Mouse (Mus musculus) limb, embryonic 14.5 days (tissue): ENCODE data around the gene Mb. TPM values are rescaled to one million over a fixed set of nuclear protein-coding genes. Genes with fewer than 3 reads are reported as not detected.

Experiments used
- ATAC-seq: fragments of 200-750 bp; cut with Nextera tagmentation; 2 replicates; pipeline ENCODE4 v1.8.0; 2017; ENCODE audit warnings: low read depth, moderate number of reproducible peaks, moderate TSS enrichment; ENCODE audit not compliant: low FRiP score
- DNase-seq: peaks from one replicate; pipeline ENCODE4 v3.0.0-alpha.2; 2015; ENCODE audit warnings: low spot score
- H3K27ac ChIP-seq: fragments of 300-500 bp; sonication (generic); replicated peaks from 2 replicates; pipeline ENCODE4 v1.5.1; 2014; ENCODE audit warnings: low read depth, mild to moderate bottlenecking, low read length, moderate library complexity, mixed read lengths
- H3K27me3 ChIP-seq: fragments of 300-500 bp; sonication (generic); 2 replicates; pipeline ENCODE4 v1.6.1; 2014; ENCODE audit warnings: low read length, mixed read lengths; ENCODE audit not compliant: control insufficient read depth, insufficient read depth
- H3K36me3 ChIP-seq: fragments of 300-500 bp; sonication (generic); 2 replicates; pipeline ENCODE4 v1.6.1; 2014; ENCODE audit warnings: mild to moderate bottlenecking, low read length, moderate library complexity, mixed read lengths; ENCODE audit not compliant: control insufficient read depth, insufficient read depth
- H3K4me1 ChIP-seq: fragments of 300-500 bp; sonication (generic); 2 replicates; pipeline ENCODE4 v1.6.1; 2014; ENCODE audit warnings: antibody characterized with exemption, low read length, mixed read lengths; ENCODE audit not compliant: control insufficient read depth, insufficient read depth
- H3K4me2 ChIP-seq: fragments of 300-500 bp; sonication (generic); replicated peaks from 2 replicates; pipeline ENCODE4 v1.6.1; 2014; ENCODE audit warnings: low read depth, mild to moderate bottlenecking, low read length, moderate library complexity; ENCODE audit not compliant: severe bottlenecking
- H3K4me3 ChIP-seq: fragments of 300-500 bp; sonication (generic); replicated peaks from 2 replicates; pipeline ENCODE4 v1.5.1; 2014; ENCODE audit warnings: low read length
- H3K9ac ChIP-seq: fragments of 300-500 bp; sonication (generic); 2 replicates; pipeline ENCODE4 v1.6.1; 2014; ENCODE audit warnings: mild to moderate bottlenecking, low read depth, low read length, moderate library complexity; ENCODE audit not compliant: severe bottlenecking
- H3K9me3 ChIP-seq: fragments of 300-500 bp; sonication (generic); 2 replicates; pipeline ENCODE4 v1.6.1; 2016; ENCODE audit warnings: low read length; ENCODE audit not compliant: control insufficient read depth
- POLR2A ChIP-seq: fragments of 200-500 bp; IDR thresholded peaks from 2 replicates; pipeline ENCODE4 v1.8.0; 2012; ENCODE audit warnings: inconsistent platforms, mild to moderate bottlenecking, moderate library complexity, borderline replicate concordance; ENCODE audit not compliant: insufficient read depth, insufficient read length; ENCODE audit errors: extremely low read depth
- WGBS: fragments of 180-500 bp; shearing (Covaris S2); extraction: QIAGEN DNeasy Blood & Tissue Kit; methylation state at CpG from one replicate; pipeline ENCODE4 v1.1.7; 2014; 5-methylcytosine and 5-hydroxymethylcytosine counted together
- polyA plus RNA-seq, 2 experiments: library from polyadenylated mRNA; depleted of rRNA in 1 of 2; stranded (reverse) in 1 of 2; unstranded in 1 of 2; fragments of >200 nt; fragmentation: Nextera tagmentation in 1 of 2; extraction: Ambion mirVana in 1 of 2; gene quantifications; 2 replicates each; pipeline versions ENCODE4 v1.2.1 to v1.2.3; 2012 to 2014

Mb gene
- polyA plus RNA-seq, 2 experiments: 10.4 to 12.0 TPM

DNA sequence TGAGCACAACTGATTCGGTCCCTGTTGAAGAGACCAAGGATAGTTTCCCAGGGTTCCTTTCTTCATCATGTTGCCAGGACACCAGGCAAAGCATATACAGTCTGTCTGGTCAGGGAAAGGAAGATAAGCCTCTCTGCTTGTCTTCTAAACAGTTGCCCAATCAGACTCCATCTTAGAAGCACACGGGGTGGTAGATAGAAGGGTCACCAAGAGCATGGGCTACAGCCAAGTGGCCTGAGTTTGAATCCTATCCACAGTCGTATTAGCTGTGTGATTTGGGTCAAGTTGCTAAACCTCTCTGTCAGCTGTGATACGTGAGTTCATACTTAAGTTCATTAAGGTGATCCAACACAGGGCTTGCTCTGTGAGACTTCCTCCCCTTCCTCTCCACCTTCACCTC lies 30.3 kb downstream of the Mb start:
- H3K4me2 ChIP-seq: no peak overlapping the region
- 76% methylated on average over 4 of the region's 4 CpGs for WGBS
- no peaks in the 10 kb centered on the region for H3K27me3 ChIP-seq
- no peak for ATAC-seq
- no peaks in the 10 kb centered on the region for H3K36me3 ChIP-seq
- DNase-seq: no peak
- no peak overlapping the region for H3K9ac ChIP-seq
- no peak for TF ChIP-seq POLR2A
- no peaks in the 10 kb centered on the region for H3K4me1 ChIP-seq
- no peak overlapping the region for H3K27ac ChIP-seq
- H3K4me3 ChIP-seq: no peak overlapping the region
- H3K9me3 ChIP-seq: no peaks in the 10 kb centered on the region

DNA sequence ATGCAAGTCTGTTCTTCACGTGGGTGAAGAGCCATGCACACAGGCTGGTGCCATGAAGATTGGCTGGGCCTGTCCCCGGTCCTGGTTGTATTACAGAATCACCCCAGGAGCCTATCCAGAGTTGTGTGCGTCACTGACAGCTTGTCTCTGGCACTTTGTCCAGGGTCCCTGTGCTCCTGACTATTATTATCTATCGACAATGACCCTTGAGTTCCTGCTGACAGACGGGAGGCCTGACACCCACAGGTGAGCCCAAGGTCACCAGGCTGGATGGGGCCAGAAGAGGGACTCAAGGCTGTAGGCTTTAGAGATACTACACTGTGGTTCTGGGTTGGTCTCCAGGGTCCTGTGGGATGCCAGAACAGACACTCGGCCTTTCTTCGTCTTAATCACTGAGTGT lies 30.9 kb downstream of the Mb start:
- ATAC-seq: no peak
- Histone ChIP-seq H3K4me3 (no peak overlapping the region), H3K27ac (no peak overlapping the region), H3K27me3 (no peaks in the 10 kb centered on the region), H3K4me2 (no peak overlapping the region), H3K9me3 (no peaks in the 10 kb centered on the region), H3K36me3 (no peaks in the 10 kb centered on the region), H3K9ac (no peak overlapping the region), H3K4me1 (no peaks in the 10 kb centered on the region)
- TF ChIP-seq POLR2A: no peak
- 85% methylated on average over 7 of the region's 7 CpGs for WGBS
- DNase-seq: no peak

DNA sequence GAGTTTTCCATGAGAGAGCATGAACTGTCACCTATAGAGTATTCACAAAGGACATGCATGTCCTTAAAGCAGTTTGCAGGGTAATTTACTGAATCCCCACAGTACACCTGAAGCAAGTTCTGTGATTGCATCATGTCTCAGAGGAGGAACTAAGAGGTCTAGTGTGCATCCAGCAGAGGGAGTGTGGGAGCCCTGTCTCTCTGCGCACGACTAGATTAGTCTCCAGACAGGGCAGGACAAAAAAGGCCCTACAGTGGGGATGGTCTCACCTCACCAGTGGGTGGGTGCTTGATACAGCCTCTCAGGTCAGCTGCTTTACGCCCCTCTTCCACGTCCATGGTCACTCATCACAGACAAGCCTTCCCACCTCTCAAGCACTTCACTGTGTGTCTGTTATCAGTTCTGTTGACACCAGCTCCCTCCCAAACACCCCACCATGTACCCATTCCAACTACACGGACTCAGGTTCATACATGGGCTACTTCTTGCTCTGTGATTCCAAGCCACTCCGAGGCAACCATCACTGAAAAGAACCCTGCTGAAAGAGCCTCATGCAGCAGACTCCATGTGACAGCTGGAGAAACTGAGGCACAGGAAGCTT lies 31.6 kb downstream of the Mb start:
- Histone ChIP-seq H3K4me1 (no peaks in the 10 kb centered on the region), H3K36me3 (no peaks in the 10 kb centered on the region), H3K27ac (no peak overlapping the region), H3K9ac (no peak overlapping the region), H3K27me3 (no peaks in the 10 kb centered on the region), H3K9me3 (no peaks in the 10 kb centered on the region), H3K4me3 (no peak overlapping the region), H3K4me2 (no peak overlapping the region)
- TF ChIP-seq POLR2A: no peak
- DNase-seq (peak; percentile 63), ATAC-seq (no peak)
- WGBS: 66% methylated on average over 6 of the region's 6 CpGs

DNA sequence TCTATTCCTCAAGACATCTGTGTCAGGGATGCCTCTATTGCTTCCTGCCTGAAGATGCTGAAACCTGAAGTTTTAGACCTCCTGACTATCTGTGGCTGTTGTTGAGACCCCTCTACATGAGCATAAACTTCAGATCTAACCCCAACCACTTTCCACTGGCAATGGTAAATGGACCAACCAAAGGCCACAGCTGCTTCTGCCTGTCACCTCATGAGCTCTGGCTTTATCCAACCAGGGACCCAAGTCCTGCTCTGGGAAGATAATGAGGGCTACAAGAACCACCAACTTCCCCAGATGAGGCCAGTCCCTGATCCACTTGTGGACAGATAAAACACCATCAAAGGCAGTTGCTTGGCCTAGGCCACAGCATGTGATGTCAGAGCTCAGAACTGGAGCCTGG lies 32.6 kb downstream of the Mb start:
- no peak for TF ChIP-seq POLR2A
- no peaks in the 10 kb centered on the region for H3K36me3 ChIP-seq
- ATAC-seq: no peak

DNA sequence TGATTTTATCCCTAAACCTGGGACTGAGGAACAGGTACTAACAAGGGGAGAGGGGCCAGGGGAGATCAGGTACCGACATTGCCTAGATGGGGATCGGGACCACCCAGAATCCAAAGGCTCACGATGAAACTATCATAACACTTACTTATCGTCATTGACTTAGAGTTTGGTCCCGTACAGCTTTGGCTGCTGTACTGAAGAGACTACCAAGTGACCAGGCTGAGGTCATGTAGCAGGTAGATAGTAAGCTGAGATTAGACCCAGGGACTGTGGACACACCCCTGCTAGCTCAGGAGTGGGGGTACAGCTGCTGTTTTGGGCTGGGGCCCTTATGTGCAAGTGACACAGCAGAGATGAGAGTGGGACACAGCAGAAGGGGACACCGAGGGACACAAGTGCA lies 34.0 kb downstream of the Mb start:
- Histone ChIP-seq H3K36me3 (no peaks in the 10 kb centered on the region), H3K9ac (no peak overlapping the region), H3K27me3 (no peaks in the 10 kb centered on the region), H3K9me3 (no peaks in the 10 kb centered on the region), H3K4me2 (no peak overlapping the region), H3K4me1 (no peaks in the 10 kb centered on the region), H3K4me3 (no peak overlapping the region), H3K27ac (no peak overlapping the region)
- DNase-seq (no peak), ATAC-seq (no peak)
- WGBS: 95% methylated on average over 6 of the region's 6 CpGs
- no peak for TF ChIP-seq POLR2A

More for the DNA sequence above, 32.6 kb downstream of the Mb start:
- DNase-seq: no peak
- Histone ChIP-seq H3K27me3 (no peaks in the 10 kb centered on the region), H3K27ac (no peak overlapping the region), H3K9ac (no peak overlapping the region), H3K4me3 (no peak overlapping the region), H3K4me2 (no peak overlapping the region), H3K4me1 (no peaks in the 10 kb centered on the region), H3K9me3 (no peaks in the 10 kb centered on the region)

DNA sequence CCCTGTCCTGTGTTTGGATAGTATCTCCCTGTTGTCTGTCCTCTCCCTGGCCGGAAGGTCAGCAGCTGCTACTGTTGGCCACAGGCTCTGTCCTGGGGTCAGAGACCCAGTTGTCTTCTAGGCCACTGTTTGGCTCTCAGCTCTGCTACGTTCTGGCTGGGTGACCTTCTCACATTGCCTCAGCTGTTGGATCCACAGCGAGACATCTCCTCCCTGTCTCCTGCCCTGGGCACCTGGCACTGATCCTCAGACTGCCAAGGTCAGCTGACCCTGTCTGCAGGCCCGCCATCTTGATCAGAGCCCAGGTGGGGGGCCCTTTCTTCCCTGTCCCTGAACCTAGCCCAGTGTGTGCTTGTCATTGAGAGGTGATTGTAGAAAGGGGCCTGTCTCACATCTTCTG lies 35.5 kb downstream of the Mb start:
- Histone ChIP-seq H3K4me1 (no peaks in the 10 kb centered on the region), H3K9ac (no peak overlapping the region), H3K27me3 (no peaks in the 10 kb centered on the region), H3K9me3 (no peaks in the 10 kb centered on the region), H3K27ac (no peak overlapping the region), H3K4me2 (no peak overlapping the region), H3K36me3 (no peaks in the 10 kb centered on the region), H3K4me3 (no peak overlapping the region)
- DNase-seq: no peak
- WGBS: 79% methylated on average over 4 of the region's 4 CpGs
- no peak for TF ChIP-seq POLR2A
- peak; percentile 38; the same call in 1 of the 2 replicates for ATAC-seq
